Mouse (Mus musculus) midbrain, embryonic 14.5 days (tissue): Measurements from ENCODE around the gene Cfap100. TPM values are rescaled to one million over a fixed set of nuclear protein-coding genes. Genes with fewer than 3 reads are reported as not detected.

Experiments used
- ATAC-seq: fragments of 200-750 bp; cut with Nextera tagmentation; 2 replicates; pipeline ENCODE4 v1.8.0; 2017; ENCODE audit warnings: moderate number of reproducible peaks, moderate library complexity; ENCODE audit not compliant: low FRiP score, low TSS enrichment
- DNase-seq: peaks from one replicate; pipeline ENCODE4 v3.0.0-alpha.2; 2015
- H3K27ac ChIP-seq: fragments of 300-500 bp; sonication (generic); replicated peaks from 2 replicates; pipeline ENCODE4 v1.5.1; 2014; ENCODE audit warnings: mild to moderate bottlenecking, low read depth, low read length, moderate library complexity
- H3K27me3 ChIP-seq: fragments of 300-500 bp; sonication (generic); 2 replicates; pipeline ENCODE4 v1.6.1; 2014; ENCODE audit warnings: low read length, control low read depth, mixed read lengths; ENCODE audit not compliant: control insufficient read depth, insufficient read depth
- H3K36me3 ChIP-seq: fragments of 300-500 bp; sonication (generic); 2 replicates; pipeline ENCODE4 v1.6.1; 2014; ENCODE audit warnings: low read length, control low read depth; ENCODE audit not compliant: control insufficient read depth, insufficient read depth
- H3K4me1 ChIP-seq: fragments of 300-500 bp; sonication (generic); 2 replicates; pipeline ENCODE4 v1.6.1; 2014; ENCODE audit warnings: mild to moderate bottlenecking, antibody characterized with exemption, low read length, control low read depth; ENCODE audit not compliant: control insufficient read depth, insufficient read depth
- H3K4me2 ChIP-seq: fragments of 300-500 bp; sonication (generic); 2 replicates; pipeline ENCODE4 v1.6.1; 2014; ENCODE audit warnings: mild to moderate bottlenecking, low read length, moderate library complexity
- H3K4me3 ChIP-seq: fragments of 300-500 bp; sonication (generic); replicated peaks from 2 replicates; pipeline ENCODE4 v1.5.1; 2014; ENCODE audit warnings: low read depth, low read length
- H3K9ac ChIP-seq: fragments of 300-500 bp; sonication (generic); replicated peaks from 2 replicates; pipeline ENCODE4 v1.6.1; 2014; ENCODE audit warnings: mild to moderate bottlenecking, low read length, moderate library complexity
- H3K9me3 ChIP-seq: fragments of 300-500 bp; sonication (generic); 2 replicates; pipeline ENCODE4 v1.6.1; 2016; ENCODE audit warnings: low read length, control low read depth, mixed read lengths; ENCODE audit not compliant: control insufficient read depth
- WGBS: fragments of 180-500 bp; shearing (Covaris S2); extraction: QIAGEN DNeasy Blood & Tissue Kit; methylation state at CpG from one replicate; pipeline ENCODE4 v1.1.7; 2014; 5-methylcytosine and 5-hydroxymethylcytosine counted together
- polyA plus RNA-seq: library from polyadenylated mRNA; unstranded; fragments of >200 nt; fragmentation: Nextera tagmentation; extraction: Ambion mirVana; gene quantifications from 2 replicates; pipeline ENCODE4 v1.2.1, GENCODE M21; 2014

Gene Cfap100
- polyA plus RNA-seq, 1 experiment from 2014 or later: 7.2 TPM

- no peaks in the 10 kb centered on the region for H3K27me3 ChIP-seq
- peaks cover 71% of the 10 kb centered on the region for H3K36me3 ChIP-seq
- H3K4me1 ChIP-seq: no peaks in the 10 kb centered on the region
- no peak overlapping the region for H3K4me2 ChIP-seq
- DNase-seq (no peak), ATAC-seq (no peak)
- WGBS: 84% methylated on average over 4 of the region's 4 CpGs
- no peak overlapping the region for H3K27ac ChIP-seq
- no peaks in the 10 kb centered on the region for H3K9me3 ChIP-seq
- H3K4me3 ChIP-seq: no peak overlapping the region
- H3K9ac ChIP-seq: no peak overlapping the region
These were observed 38.0 kb downstream of the Cfap100 start for GRCm38 (mm10) chr6:90390629-90391028.

GRCm38 (mm10) chr6:90381465-90381864 is 47.1 kb downstream of the Cfap100 start:
- WGBS: 95% methylated on average over 2 of the region's 2 CpGs
- Histone ChIP-seq H3K4me2 (no peak overlapping the region), H3K4me1 (no peaks in the 10 kb centered on the region), H3K9me3 (no peaks in the 10 kb centered on the region), H3K36me3 (peaks cover 91% of the 10 kb centered on the region), H3K9ac (no peak overlapping the region), H3K27ac (no peak overlapping the region), H3K4me3 (no peak overlapping the region), H3K27me3 (no peaks in the 10 kb centered on the region)
- ATAC-seq: no peak
- DNase-seq: no peak

GRCm38 (mm10) chr6:90377708-90378107 is 50.9 kb downstream of the Cfap100 start:
- DNase-seq (no peak), ATAC-seq (no peak)
- no peak overlapping the region for H3K4me3 ChIP-seq

GRCm38 (mm10) chr6:90374647-90375046 is 54.0 kb downstream of the Cfap100 start:
- ATAC-seq (no peak), DNase-seq (no peak)
- WGBS: 95% methylated on average over 4 of the region's 4 CpGs
- H3K9ac ChIP-seq: no peak overlapping the region
- H3K4me2 ChIP-seq: no peak overlapping the region
- no peak overlapping the region for H3K4me3 ChIP-seq
- no peaks in the 10 kb centered on the region for H3K27me3 ChIP-seq
- H3K9me3 ChIP-seq: no peaks in the 10 kb centered on the region
- H3K36me3 ChIP-seq: peaks cover 70% of the 10 kb centered on the region
- H3K4me1 ChIP-seq: peaks cover 20% of the 10 kb centered on the region
- H3K27ac ChIP-seq: no peak overlapping the region

More at GRCm38 (mm10) chr6:90377708-90378107, 50.9 kb downstream of the Cfap100 start:
- WGBS: 95% methylated on average over 2 of the region's 2 CpGs
- Histone ChIP-seq H3K9me3 (no peaks in the 10 kb centered on the region), H3K9ac (no peak overlapping the region), H3K27ac (no peak overlapping the region), H3K4me2 (no peak overlapping the region), H3K27me3 (no peaks in the 10 kb centered on the region), H3K4me1 (peaks cover under 1% of the 10 kb centered on the region; the same call in 1 of the 2 replicates), H3K36me3 (peaks cover 94% of the 10 kb centered on the region)

- Histone ChIP-seq H3K4me1 (peaks cover 20% of the 10 kb centered on the region), H3K27me3 (no peaks in the 10 kb centered on the region), H3K4me3 (peak overlapping the region; percentile 88), H3K27ac (peak overlapping the region; percentile 85), H3K9me3 (no peaks in the 10 kb centered on the region), H3K4me2 (peak overlapping the region; percentile 74), H3K9ac (peak overlapping the region; percentile 86), H3K36me3 (peaks cover 27% of the 10 kb centered on the region)
- WGBS: under 1% methylated on average over 93 of the region's 98 CpGs
- DNase-seq (peak; percentile 65), ATAC-seq (peak; percentile 82)
These were observed 58.7 kb downstream of the Cfap100 start for GRCm38 (mm10) chr6:90369725-90370553.

GRCm38 (mm10) chr6:90368976-90369724 is 59.4 kb downstream of the Cfap100 start, which contains the start of gene Zxdc:
Zxdc (plus strand) TSS chr6:90369492.
- Histone ChIP-seq H3K9me3 (no peaks in the 10 kb centered on the region), H3K4me2 (peak within 1 kb of the TSS; percentile 74), H3K27me3 (no peaks in the 10 kb centered on the region), H3K9ac (peak within 1 kb of the TSS; percentile 86), H3K27ac (peak within 1 kb of the TSS; percentile 85), H3K4me3 (peak within 1 kb of the TSS; percentile 88), H3K4me1 (peaks cover 20% of the 10 kb centered on the region), H3K36me3 (peaks cover 19% of the 10 kb centered on the region)
- ATAC-seq (peak; percentile 96), DNase-seq (peak; percentile 99)
- WGBS: 6% methylated on average over 41 of the region's 41 CpGs

- Histone ChIP-seq H3K27me3 (no peaks in the 10 kb centered on the region), H3K9me3 (no peaks in the 10 kb centered on the region), H3K27ac (no peak overlapping the region), H3K36me3 (no peaks in the 10 kb centered on the region), H3K4me1 (no peaks in the 10 kb centered on the region), H3K4me3 (no peak overlapping the region), H3K4me2 (no peak overlapping the region), H3K9ac (no peak overlapping the region)
- ATAC-seq: no peak
- no peak for DNase-seq
- WGBS: 79% methylated on average over 5 of the region's 5 CpGs
These were observed 65.3 kb downstream of the Cfap100 start for GRCm38 (mm10) chr6:90363301-90363700.

- Histone ChIP-seq H3K27ac (no peak overlapping the region), H3K4me2 (no peak overlapping the region), H3K9me3 (no peaks in the 10 kb centered on the region), H3K9ac (no peak overlapping the region), H3K4me3 (no peak overlapping the region), H3K27me3 (no peaks in the 10 kb centered on the region), H3K36me3 (no peaks in the 10 kb centered on the region), H3K4me1 (no peaks in the 10 kb centered on the region)
- 86% methylated on average over 6 of the region's 6 CpGs for WGBS
- DNase-seq: no peak
- no peak for ATAC-seq
These were observed 67.5 kb downstream of the Cfap100 start for GRCm38 (mm10) chr6:90360922-90361614.
